Mouse (Mus musculus): Measurements from ENCODE around the gene Uncx. TPM values are rescaled to one million over a fixed set of nuclear protein-coding genes. Genes with fewer than 3 reads are reported as not detected.

Uncx gene
- polyA plus RNA-seq, 1 experiment from 2014 or later: not detected

DNA sequence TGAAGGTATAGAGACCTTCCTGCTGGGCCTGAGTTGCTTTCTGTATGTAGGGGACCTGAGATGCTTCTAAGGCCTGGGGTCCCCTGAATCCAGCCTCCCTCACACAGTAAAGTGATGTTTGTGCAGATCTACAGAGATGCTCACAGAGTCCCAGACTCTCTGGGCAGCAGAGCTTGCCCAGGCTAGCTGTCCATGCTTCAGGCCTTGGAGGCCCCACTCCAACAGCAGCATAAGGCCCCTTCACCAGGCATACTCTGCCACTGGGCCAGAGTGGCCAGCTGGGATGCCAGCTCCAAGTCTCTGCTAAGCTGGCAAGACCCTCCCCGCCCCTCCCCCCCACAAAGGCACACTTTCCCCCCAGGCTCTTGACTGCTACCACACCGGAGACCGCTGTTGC, 5.6 kb upstream of the Uncx start:
- Histone ChIP-seq H3K4me2 (ENCODE audit: low read depth, low read length) (no peak overlapping the region), H3K4me1 (ENCODE audit: control insufficient read depth, low read depth, low read length) (no peaks in the 10 kb centered on the region), H3K4me3 (ENCODE audit: low read depth, low read length) (no peak overlapping the region), H3K9me3 (replicated peaks; ENCODE audit: control insufficient read depth, low read length) (no peaks in the 10 kb centered on the region), H3K9ac (ENCODE audit: low read depth, low read length) (no peak overlapping the region), H3K27me3 (ENCODE audit: control insufficient read depth, insufficient read depth, low read depth, low read length) (peaks cover 91% of the 10 kb centered on the region), H3K27ac (ENCODE audit: low read length) (no peak overlapping the region), H3K36me3 (ENCODE audit: control insufficient read depth, insufficient read depth) (no peaks in the 10 kb centered on the region)
- ATAC-seq (ENCODE audit: low read depth): no peak
- 11% methylated on average over 3 of the region's 3 CpGs for WGBS (ENCODE audit: insufficient replicate concordance)

- no peak overlapping the region for H3K27ac ChIP-seq (ENCODE audit: low read length)
- no peak overlapping the region for H3K9ac ChIP-seq (ENCODE audit: low read depth, low read length)
- H3K9me3 ChIP-seq (replicated peaks; ENCODE audit: control insufficient read depth, low read length): no peaks in the 10 kb centered on the region
- no peak overlapping the region for H3K4me3 ChIP-seq (ENCODE audit: low read depth, low read length)
- ATAC-seq (ENCODE audit: low read depth): no peak
- 2% methylated on average over 44 of the region's 44 CpGs for WGBS (ENCODE audit: insufficient replicate concordance)
- H3K4me1 ChIP-seq (ENCODE audit: control insufficient read depth, low read depth, low read length): peaks cover 2% of the 10 kb centered on the region
- H3K27me3 ChIP-seq (ENCODE audit: control insufficient read depth, insufficient read depth, low read depth, low read length): peaks cover 99% of the 10 kb centered on the region
- H3K4me2 ChIP-seq (ENCODE audit: low read depth, low read length): no peak overlapping the region
- H3K36me3 ChIP-seq (ENCODE audit: control insufficient read depth, insufficient read depth): no peaks in the 10 kb centered on the region
Measured at GRCm38 (mm10) chr5:139541151-139542042, 1.9 kb upstream of the Uncx start.

DNA sequence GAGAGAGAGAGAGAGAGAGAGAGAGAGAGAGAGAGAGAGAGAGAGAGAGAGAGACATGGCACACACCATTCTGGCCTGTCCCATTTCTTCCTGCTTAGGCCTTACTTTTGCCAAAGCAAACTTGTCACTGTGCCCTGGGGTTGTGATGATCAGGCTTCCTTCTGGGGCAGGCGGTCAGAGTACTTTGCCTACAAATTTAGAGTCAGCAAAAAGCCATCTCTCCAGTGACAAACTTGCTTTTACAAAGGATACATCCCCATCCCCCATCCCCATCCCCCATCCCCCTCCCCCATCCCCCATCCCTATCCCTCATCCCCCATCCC, 1.3 kb upstream of the Uncx start:
- no peaks in the 10 kb centered on the region for H3K36me3 ChIP-seq (ENCODE audit: control insufficient read depth, insufficient read depth)
- peaks cover 99% of the 10 kb centered on the region for H3K27me3 ChIP-seq (ENCODE audit: control insufficient read depth, insufficient read depth, low read depth, low read length)
- H3K4me2 ChIP-seq (ENCODE audit: low read depth, low read length): no peak overlapping the region
- H3K4me1 ChIP-seq (ENCODE audit: control insufficient read depth, low read depth, low read length): peaks cover 2% of the 10 kb centered on the region
- no peak overlapping the region for H3K27ac ChIP-seq (ENCODE audit: low read length)
- ATAC-seq (ENCODE audit: low read depth): no peak
- H3K4me3 ChIP-seq (ENCODE audit: low read depth, low read length): no peak overlapping the region
- H3K9ac ChIP-seq (ENCODE audit: low read depth, low read length): no peak overlapping the region
- 5% methylated on average over 1 of the region's 1 CpGs for WGBS (ENCODE audit: insufficient replicate concordance)
- H3K9me3 ChIP-seq (replicated peaks; ENCODE audit: control insufficient read depth, low read length): no peaks in the 10 kb centered on the region

GRCm38 (mm10) chr5:139542556-139542955, 738 bp upstream of the Uncx start:
- Histone ChIP-seq H3K36me3 (ENCODE audit: control insufficient read depth, insufficient read depth) (no peaks in the 10 kb centered on the region), H3K4me1 (ENCODE audit: control insufficient read depth, low read depth, low read length) (peaks cover 2% of the 10 kb centered on the region), H3K9me3 (replicated peaks; ENCODE audit: control insufficient read depth, low read length) (no peaks in the 10 kb centered on the region), H3K4me2 (ENCODE audit: low read depth, low read length) (no peak overlapping the region), H3K9ac (ENCODE audit: low read depth, low read length) (no peak overlapping the region), H3K4me3 (ENCODE audit: low read depth, low read length) (no peak overlapping the region), H3K27ac (ENCODE audit: low read length) (no peak overlapping the region), H3K27me3 (ENCODE audit: control insufficient read depth, insufficient read depth, low read depth, low read length) (peaks cover 99% of the 10 kb centered on the region)
- 2% methylated on average over 5 of the region's 5 CpGs for WGBS (ENCODE audit: insufficient replicate concordance)
- ATAC-seq (ENCODE audit: low read depth): no peak

DNA sequence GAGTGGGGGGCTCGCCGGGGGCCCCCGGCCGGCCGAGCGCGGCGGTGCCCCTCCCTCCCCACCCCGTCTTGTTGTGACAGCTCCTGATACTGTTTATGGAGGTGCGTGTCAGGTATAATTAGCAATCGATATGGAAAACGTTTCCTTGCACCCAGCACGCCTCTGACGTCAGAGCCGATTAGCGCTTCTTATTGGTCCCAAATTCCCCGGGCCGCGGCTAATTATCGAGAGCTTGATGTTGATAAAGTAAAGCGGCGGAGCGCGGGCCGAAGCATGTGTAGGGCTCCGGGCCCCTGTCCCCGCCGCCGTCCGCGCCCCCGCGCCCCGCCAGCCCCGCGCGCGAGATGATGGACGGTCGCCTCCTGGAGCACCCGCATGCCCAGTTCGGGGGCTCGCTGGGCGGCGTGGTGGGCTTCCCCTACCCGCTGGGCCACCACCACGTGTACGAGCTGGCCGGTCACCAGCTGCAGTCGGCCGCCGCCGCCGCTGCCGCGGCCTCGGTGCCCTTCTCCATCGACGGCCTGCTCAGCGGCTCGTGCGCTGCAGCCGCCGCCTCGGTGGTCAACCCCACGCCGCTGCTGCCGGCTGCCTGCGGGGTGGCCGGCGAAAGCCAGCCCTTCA, 466 bp downstream of the Uncx start:
- ATAC-seq (ENCODE audit: low read depth): no peak
- Histone ChIP-seq H3K4me3 (ENCODE audit: low read depth, low read length) (no peak overlapping the region), H3K36me3 (ENCODE audit: control insufficient read depth, insufficient read depth) (no peaks in the 10 kb centered on the region), H3K27ac (ENCODE audit: low read length) (no peak overlapping the region), H3K9me3 (replicated peaks; ENCODE audit: control insufficient read depth, low read length) (no peaks in the 10 kb centered on the region), H3K4me1 (ENCODE audit: control insufficient read depth, low read depth, low read length) (peaks cover 2% of the 10 kb centered on the region), H3K27me3 (ENCODE audit: control insufficient read depth, insufficient read depth, low read depth, low read length) (peaks cover 99% of the 10 kb centered on the region), H3K4me2 (ENCODE audit: low read depth, low read length) (no peak overlapping the region), H3K9ac (ENCODE audit: low read depth, low read length) (no peak overlapping the region)
- under 1% methylated on average over 71 of the region's 71 CpGs for WGBS (ENCODE audit: insufficient replicate concordance)

GRCm38 (mm10) chr5:139544271-139545135, 1.2 kb downstream of the Uncx start:
- WGBS (ENCODE audit: insufficient replicate concordance): 2% methylated on average over 54 of the region's 54 CpGs
- no peak overlapping the region for H3K27ac ChIP-seq (ENCODE audit: low read length)
- H3K4me1 ChIP-seq (ENCODE audit: control insufficient read depth, low read depth, low read length): peaks cover 2% of the 10 kb centered on the region
- H3K4me3 ChIP-seq (ENCODE audit: low read depth, low read length): no peak overlapping the region
- H3K9me3 ChIP-seq (replicated peaks; ENCODE audit: control insufficient read depth, low read length): no peaks in the 10 kb centered on the region
- H3K36me3 ChIP-seq (ENCODE audit: control insufficient read depth, insufficient read depth): no peaks in the 10 kb centered on the region
- H3K9ac ChIP-seq (ENCODE audit: low read depth, low read length): no peak overlapping the region
- H3K4me2 ChIP-seq (ENCODE audit: low read depth, low read length): no peak overlapping the region
- peaks cover 100% of the 10 kb centered on the region for H3K27me3 ChIP-seq (ENCODE audit: control insufficient read depth, insufficient read depth, low read depth, low read length)
- ATAC-seq (ENCODE audit: low read depth): no peak

DNA sequence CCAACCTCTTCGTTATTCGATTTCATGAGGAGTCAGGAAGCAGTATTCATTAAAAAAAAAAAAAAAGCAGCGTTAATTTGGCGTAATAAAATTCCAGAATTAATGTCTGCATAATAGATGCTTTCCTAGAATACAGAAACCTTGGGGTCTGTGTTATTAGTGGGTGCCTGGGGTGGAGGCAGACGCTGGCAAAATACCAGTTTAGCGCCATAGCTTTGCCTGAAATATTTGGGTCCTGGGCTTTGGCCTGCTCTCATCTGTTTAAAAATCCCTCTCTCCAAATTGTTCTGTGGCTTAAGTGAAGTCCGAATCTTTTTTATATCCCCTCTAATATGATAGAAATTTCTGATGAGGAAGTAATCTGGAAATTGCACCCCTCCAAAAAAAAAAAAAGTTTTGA, 1.9 kb downstream of the Uncx start:
- Histone ChIP-seq H3K27ac (ENCODE audit: low read length) (no peak overlapping the region), H3K4me1 (ENCODE audit: control insufficient read depth, low read depth, low read length) (peaks cover 2% of the 10 kb centered on the region), H3K9me3 (replicated peaks; ENCODE audit: control insufficient read depth, low read length) (no peaks in the 10 kb centered on the region), H3K27me3 (ENCODE audit: control insufficient read depth, insufficient read depth, low read depth, low read length) (peaks cover 100% of the 10 kb centered on the region), H3K36me3 (ENCODE audit: control insufficient read depth, insufficient read depth) (no peaks in the 10 kb centered on the region), H3K4me2 (ENCODE audit: low read depth, low read length) (no peak overlapping the region), H3K9ac (ENCODE audit: low read depth, low read length) (no peak overlapping the region), H3K4me3 (ENCODE audit: low read depth, low read length) (no peak overlapping the region)
- ATAC-seq (ENCODE audit: low read depth): no peak
- WGBS (ENCODE audit: insufficient replicate concordance): 4% methylated on average over 7 of the region's 7 CpGs

DNA sequence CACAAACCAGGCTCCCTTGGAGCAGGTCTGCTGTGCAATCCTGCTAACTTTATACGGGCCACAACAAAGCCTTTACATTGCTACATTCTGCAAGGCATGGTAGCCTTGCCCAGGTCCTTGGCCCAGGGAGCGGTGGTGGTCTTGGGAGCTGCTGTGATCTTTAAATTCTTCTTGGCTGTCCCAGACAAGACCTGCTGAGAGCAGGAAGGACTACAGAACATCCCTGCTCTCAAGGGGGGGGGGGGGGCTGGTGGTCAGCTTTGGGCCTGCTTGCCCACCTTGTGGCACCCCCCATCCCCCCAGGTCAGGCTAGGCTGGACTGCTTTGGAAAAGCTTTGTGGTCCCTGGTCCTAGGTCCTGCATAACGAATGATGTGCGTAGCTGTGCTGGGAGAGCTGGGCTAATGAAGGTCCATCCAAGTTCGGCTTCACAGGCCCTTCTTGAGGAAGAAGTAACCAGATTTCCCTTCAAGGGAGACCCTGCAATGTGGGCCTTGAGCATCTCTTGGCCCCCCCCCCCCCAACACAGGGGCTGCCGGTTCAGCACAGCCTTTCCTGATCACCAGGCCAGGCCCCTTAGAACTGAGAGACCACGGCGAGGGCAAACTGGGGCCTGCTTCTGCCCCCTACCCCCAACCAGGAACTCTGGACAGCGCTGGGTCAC, 2.5 kb downstream of the Uncx start:
- WGBS (ENCODE audit: insufficient replicate concordance): 5% methylated on average over 9 of the region's 9 CpGs
- no peak for ATAC-seq (ENCODE audit: low read depth)
- Histone ChIP-seq H3K9ac (ENCODE audit: low read depth, low read length) (no peak overlapping the region), H3K9me3 (replicated peaks; ENCODE audit: control insufficient read depth, low read length) (no peaks in the 10 kb centered on the region), H3K27ac (ENCODE audit: low read length) (no peak overlapping the region), H3K36me3 (ENCODE audit: control insufficient read depth, insufficient read depth) (no peaks in the 10 kb centered on the region), H3K4me2 (ENCODE audit: low read depth, low read length) (no peak overlapping the region), H3K27me3 (ENCODE audit: control insufficient read depth, insufficient read depth, low read depth, low read length) (peaks cover 100% of the 10 kb centered on the region), H3K4me1 (ENCODE audit: control insufficient read depth, low read depth, low read length) (peaks cover 2% of the 10 kb centered on the region), H3K4me3 (ENCODE audit: low read depth, low read length) (no peak overlapping the region)

Data from liver, embryonic 16.5 days (tissue).